Mouse (Mus musculus): ENCODE measurements around the gene Edar. TPM values are rescaled to one million over a fixed set of nuclear protein-coding genes. Genes with fewer than 3 reads are reported as not detected.

Edar gene
- polyA plus RNA-seq, 1 experiment from 2014 or later = 0.06 TPM

DNA sequence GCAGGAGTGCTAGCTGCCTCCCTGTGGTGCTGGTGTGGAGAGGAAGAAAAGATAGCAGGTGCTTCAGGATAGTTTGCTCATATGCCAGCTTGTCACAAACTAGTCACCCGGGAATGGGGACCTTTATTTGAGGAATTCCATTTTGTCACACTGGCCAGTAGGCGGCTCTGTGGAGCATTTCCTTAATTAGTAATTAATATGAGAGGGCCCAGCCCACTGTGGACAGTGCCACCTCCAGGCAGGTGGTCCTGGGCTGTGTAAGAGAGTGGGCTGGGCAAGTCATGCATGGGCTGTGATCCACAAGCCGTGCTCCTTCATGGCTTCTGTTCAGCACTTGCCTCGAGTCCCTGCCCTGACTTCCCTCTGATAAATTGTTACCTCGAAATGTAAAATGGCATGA is 26.7 kb downstream of the Edar start:
- H3K4me3 ChIP-seq (replicated peaks) = no peak overlapping the region
- WGBS = 78% methylated on average over 5 of the region's 5 CpGs

DNA sequence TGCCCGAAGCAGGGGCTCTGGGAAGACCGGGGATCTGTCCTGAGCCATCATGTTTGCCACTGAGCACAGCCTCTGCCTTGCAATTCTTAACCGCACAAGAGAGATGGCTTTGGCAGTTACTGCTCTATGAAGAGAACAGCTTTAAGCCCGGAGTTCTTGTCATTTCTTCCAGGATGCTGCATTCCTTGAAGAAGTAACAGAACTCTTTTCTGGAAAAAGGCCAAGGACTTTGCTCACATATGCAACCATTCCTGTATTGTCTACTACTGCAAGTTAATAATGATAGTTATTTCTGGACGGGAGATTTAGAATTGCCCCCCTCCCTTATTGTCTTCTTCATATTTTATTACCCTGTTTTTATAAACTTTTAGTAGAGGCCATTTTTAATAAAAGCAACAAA is 30.8 kb downstream of the Edar start:
- no peak for ATAC-seq (ENCODE audit: low FRiP score)
- Histone ChIP-seq H3K27ac (replicated peaks) (no peak overlapping the region), H3K4me3 (replicated peaks) (no peak overlapping the region), H3K9me3 (replicated peaks) (no peaks in the 10 kb centered on the region), H3K36me3 (no peaks in the 10 kb centered on the region), H3K9ac (replicated peaks) (no peak overlapping the region), H3K4me1 (peaks cover 3% of the 10 kb centered on the region; the same call in 1 of the 2 replicates), H3K27me3 (replicated peaks) (no peaks in the 10 kb centered on the region), H3K4me2 (no peak overlapping the region)
- 89% methylated on average over 5 of the region's 5 CpGs for WGBS

More for the DNA sequence above, 26.7 kb downstream of the Edar start:
- Histone ChIP-seq H3K9ac (replicated peaks) (no peak overlapping the region), H3K27me3 (replicated peaks) (0 out of 2 replicates have a peak, but pooled peaks cover 2% of the 10 kb centered on the region), H3K36me3 (no peaks in the 10 kb centered on the region), H3K27ac (replicated peaks) (no peak overlapping the region), H3K9me3 (replicated peaks) (no peaks in the 10 kb centered on the region), H3K4me1 (peaks cover 19% of the 10 kb centered on the region), H3K4me2 (no peak overlapping the region)
- ATAC-seq (ENCODE audit: low FRiP score) = no peak

GRCm38 (mm10) chr10:58644194-58644593 is 31.3 kb downstream of the Edar start:
- no peak for ATAC-seq (ENCODE audit: low FRiP score)
- no peak overlapping the region for H3K27ac ChIP-seq (replicated peaks)
- no peak overlapping the region for H3K4me3 ChIP-seq (replicated peaks)
- no peak overlapping the region for H3K4me2 ChIP-seq
- peaks cover 6% of the 10 kb centered on the region; the same call in 1 of the 2 replicates for H3K4me1 ChIP-seq
- H3K9ac ChIP-seq (replicated peaks) = no peak overlapping the region
- H3K36me3 ChIP-seq = no peaks in the 10 kb centered on the region
- H3K9me3 ChIP-seq (replicated peaks) = no peaks in the 10 kb centered on the region
- H3K27me3 ChIP-seq (replicated peaks) = no peaks in the 10 kb centered on the region
- 69% methylated on average over 7 of the region's 7 CpGs for WGBS

- WGBS = 92% methylated on average over 9 of the region's 9 CpGs
- Histone ChIP-seq H3K4me3 (replicated peaks) (no peak overlapping the region), H3K36me3 (no peaks in the 10 kb centered on the region), H3K9me3 (replicated peaks) (no peaks in the 10 kb centered on the region), H3K27ac (replicated peaks) (no peak overlapping the region), H3K4me1 (peaks cover 7% of the 10 kb centered on the region; the same call in 1 of the 2 replicates), H3K9ac (replicated peaks) (no peak overlapping the region), H3K27me3 (replicated peaks) (no peaks in the 10 kb centered on the region), H3K4me2 (no peak overlapping the region)
- ATAC-seq (ENCODE audit: low FRiP score) = no peak
Observed at GRCm38 (mm10) chr10:58643001-58643400, 32.5 kb downstream of the Edar start.

DNA sequence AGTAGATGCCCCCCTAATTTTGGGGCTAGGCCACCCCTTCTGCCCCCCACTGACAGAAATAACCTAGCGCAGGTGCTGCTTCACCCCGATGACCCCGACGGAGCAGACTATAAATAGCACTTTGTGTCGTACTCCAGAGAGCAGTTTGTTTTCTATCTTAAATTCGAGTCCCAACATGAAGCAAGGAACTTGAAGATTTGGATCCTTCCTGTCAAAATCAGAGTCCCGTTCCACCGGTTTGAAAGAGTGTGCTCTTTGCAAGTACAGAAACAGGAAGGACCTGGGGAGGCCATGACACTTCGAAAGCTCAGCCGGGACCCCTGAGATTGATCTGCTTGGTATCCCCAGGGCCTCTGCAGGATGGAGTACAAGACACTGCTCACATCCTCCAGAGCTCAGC is 33.8 kb downstream of the Edar start:
- ATAC-seq (ENCODE audit: low FRiP score) = no peak
- Histone ChIP-seq H3K4me3 (replicated peaks) (no peak overlapping the region), H3K27me3 (replicated peaks) (no peaks in the 10 kb centered on the region), H3K36me3 (no peaks in the 10 kb centered on the region), H3K4me1 (peaks cover 7% of the 10 kb centered on the region; the same call in 1 of the 2 replicates), H3K27ac (replicated peaks) (no peak overlapping the region), H3K9ac (replicated peaks) (no peak overlapping the region), H3K9me3 (replicated peaks) (no peaks in the 10 kb centered on the region), H3K4me2 (no peak overlapping the region)
- WGBS = 84% methylated on average over 10 of the region's 10 CpGs

- Histone ChIP-seq H3K36me3 (no peaks in the 10 kb centered on the region), H3K4me3 (replicated peaks) (no peak overlapping the region), H3K27ac (replicated peaks) (no peak overlapping the region), H3K4me2 (no peak overlapping the region), H3K4me1 (peaks cover 7% of the 10 kb centered on the region; the same call in 1 of the 2 replicates), H3K9ac (replicated peaks) (no peak overlapping the region), H3K27me3 (replicated peaks) (no peaks in the 10 kb centered on the region), H3K9me3 (replicated peaks) (no peaks in the 10 kb centered on the region)
- WGBS = 38% methylated on average over 19 of the region's 19 CpGs
- ATAC-seq (ENCODE audit: low FRiP score) = no peak
Observed at GRCm38 (mm10) chr10:58640446-58641400, 34.7 kb downstream of the Edar start.

GRCm38 (mm10) chr10:58639291-58639690 is 36.2 kb downstream of the Edar start:
- Histone ChIP-seq H3K27ac (replicated peaks) (no peak overlapping the region), H3K4me2 (no peak overlapping the region), H3K4me1 (peaks cover 7% of the 10 kb centered on the region; the same call in 1 of the 2 replicates), H3K9me3 (replicated peaks) (no peaks in the 10 kb centered on the region), H3K4me3 (replicated peaks) (no peak overlapping the region), H3K27me3 (replicated peaks) (no peaks in the 10 kb centered on the region), H3K9ac (replicated peaks) (no peak overlapping the region), H3K36me3 (no peaks in the 10 kb centered on the region)
- ATAC-seq (ENCODE audit: low FRiP score) = no peak
- 69% methylated on average over 6 of the region's 6 CpGs for WGBS

GRCm38 (mm10) chr10:58636431-58637080 is 38.9 kb downstream of the Edar start:
- no peaks in the 10 kb centered on the region for H3K27me3 ChIP-seq (replicated peaks)
- H3K9me3 ChIP-seq (replicated peaks) = no peaks in the 10 kb centered on the region
- no peak overlapping the region for H3K27ac ChIP-seq (replicated peaks)
- no peak overlapping the region for H3K4me3 ChIP-seq (replicated peaks)
- peaks cover 4% of the 10 kb centered on the region; the same call in 1 of the 2 replicates for H3K4me1 ChIP-seq
- 62% methylated on average over 7 of the region's 7 CpGs for WGBS
- H3K4me2 ChIP-seq = no peak overlapping the region
- H3K9ac ChIP-seq (replicated peaks) = no peak overlapping the region
- no peak for ATAC-seq (ENCODE audit: low FRiP score)
- H3K36me3 ChIP-seq = no peaks in the 10 kb centered on the region

- ATAC-seq (ENCODE audit: low FRiP score) = no peak
- Histone ChIP-seq H3K27me3 (replicated peaks) (no peaks in the 10 kb centered on the region), H3K4me1 (no peaks in the 10 kb centered on the region), H3K9me3 (replicated peaks) (no peaks in the 10 kb centered on the region), H3K9ac (replicated peaks) (no peak overlapping the region), H3K36me3 (no peaks in the 10 kb centered on the region), H3K27ac (replicated peaks) (no peak overlapping the region), H3K4me2 (no peak overlapping the region), H3K4me3 (replicated peaks) (no peak overlapping the region)
- WGBS = 93% methylated on average over 2 of the region's 2 CpGs
Observed at GRCm38 (mm10) chr10:58633507-58633906, 41.9 kb downstream of the Edar start.

- Histone ChIP-seq H3K36me3 (no peaks in the 10 kb centered on the region), H3K9me3 (replicated peaks) (no peaks in the 10 kb centered on the region), H3K4me1 (no peaks in the 10 kb centered on the region), H3K27ac (replicated peaks) (no peak overlapping the region), H3K27me3 (replicated peaks) (no peaks in the 10 kb centered on the region), H3K4me3 (replicated peaks) (no peak overlapping the region), H3K4me2 (no peak overlapping the region), H3K9ac (replicated peaks) (no peak overlapping the region)
- no peak; the same call in 1 of the 2 replicates for ATAC-seq (ENCODE audit: low FRiP score)
Observed at GRCm38 (mm10) chr10:58627569-58627968, 47.9 kb downstream of the Edar start.

GRCm38 (mm10) chr10:58624848-58625711 is 50.4 kb downstream of the Edar start:
- no peak overlapping the region for H3K9ac ChIP-seq (replicated peaks)
- no peaks in the 10 kb centered on the region for H3K9me3 ChIP-seq (replicated peaks)
- H3K4me2 ChIP-seq = no peak overlapping the region
- no peak overlapping the region for H3K4me3 ChIP-seq (replicated peaks)
- H3K36me3 ChIP-seq = no peaks in the 10 kb centered on the region
- no peaks in the 10 kb centered on the region for H3K27me3 ChIP-seq (replicated peaks)
- WGBS = 78% methylated on average over 12 of the region's 12 CpGs
- no peak overlapping the region for H3K27ac ChIP-seq (replicated peaks)
- no peaks in the 10 kb centered on the region for H3K4me1 ChIP-seq
- no peak for ATAC-seq (ENCODE audit: low FRiP score)
